Mouse (Mus musculus) fibroblast of lung, adult 2 months (primary cell): Measurements from ENCODE around the gene Itgav.
A peak's percentile ranks its signal among the peaks of the same experiment; 100 is the strongest.

Experiments
- DNase-seq: peaks from one replicate; pipeline ENCODE4 v3.0.0-alpha.2; 2011; ENCODE audit warnings: low read depth

Gene Itgav

GRCm38 (mm10) chr2:83748581-83749118 is 24.5 kb downstream of the Itgav start:
- no peak for DNase-seq

GRCm38 (mm10) chr2:83753008-83753407 is 28.8 kb downstream of the Itgav start:
- no peak for DNase-seq

GRCm38 (mm10) chr2:83754306-83754837 is 30.2 kb downstream of the Itgav start:
- no peak for DNase-seq

- peak; percentile 72 for DNase-seq
Observed at GRCm38 (mm10) chr2:83758606-83759215, 34.5 kb downstream of the Itgav start.

- DNase-seq: no peak
Observed at GRCm38 (mm10) chr2:83759216-83759648, 35.0 kb downstream of the Itgav start.

GRCm38 (mm10) chr2:83759667-83760066 is 35.5 kb downstream of the Itgav start:
- no peak for DNase-seq

GRCm38 (mm10) chr2:83760112-83760511 is 35.9 kb downstream of the Itgav start:
- DNase-seq: peak; percentile 34

- DNase-seq: no peak
Observed at GRCm38 (mm10) chr2:83761506-83761905, 37.3 kb downstream of the Itgav start.

GRCm38 (mm10) chr2:83762106-83762855 is 38.1 kb downstream of the Itgav start:
- no peak for DNase-seq

- DNase-seq: no peak
Observed at GRCm38 (mm10) chr2:83766058-83766457, 41.9 kb downstream of the Itgav start.

GRCm38 (mm10) chr2:83766878-83767277 is 42.7 kb downstream of the Itgav start:
- no peak for DNase-seq

- DNase-seq: no peak
Observed at GRCm38 (mm10) chr2:83768311-83769047, 44.3 kb downstream of the Itgav start.

- peak; percentile 38 for DNase-seq
Observed at GRCm38 (mm10) chr2:83771155-83771812, 47.1 kb downstream of the Itgav start.

- no peak for DNase-seq
Observed at GRCm38 (mm10) chr2:83791330-83792073, 67.3 kb downstream of the Itgav start.

GRCm38 (mm10) chr2:83792102-83792501 is 67.9 kb downstream of the Itgav start:
- DNase-seq: no peak

- no peak for DNase-seq
Observed at GRCm38 (mm10) chr2:83795766-83796165, 71.6 kb downstream of the Itgav start.

- DNase-seq: no peak
Observed at GRCm38 (mm10) chr2:83797902-83798497, 73.8 kb downstream of the Itgav start.

- peak; percentile 30 for DNase-seq
Observed at GRCm38 (mm10) chr2:83812483-83813272, 88.5 kb downstream of the Itgav start, which contains the start of gene Fam171b. Gene Fam171b, plus strand, starts transcription at chr2:83812636.

- DNase-seq: no peak
Observed at GRCm38 (mm10) chr2:83813273-83813892, 89.2 kb downstream of the Itgav start.
